Mouse (Mus musculus): ENCODE results near the gene Olfr569. TPM values are rescaled to one million over a fixed set of nuclear protein-coding genes. Genes with fewer than 3 reads are reported as not detected.

Olfr569 gene
- not detected in 2 replicates for polyA plus RNA-seq (2015; fragmentation: Nextera tagmentation; extraction: Ambion mirVana)

DNA sequence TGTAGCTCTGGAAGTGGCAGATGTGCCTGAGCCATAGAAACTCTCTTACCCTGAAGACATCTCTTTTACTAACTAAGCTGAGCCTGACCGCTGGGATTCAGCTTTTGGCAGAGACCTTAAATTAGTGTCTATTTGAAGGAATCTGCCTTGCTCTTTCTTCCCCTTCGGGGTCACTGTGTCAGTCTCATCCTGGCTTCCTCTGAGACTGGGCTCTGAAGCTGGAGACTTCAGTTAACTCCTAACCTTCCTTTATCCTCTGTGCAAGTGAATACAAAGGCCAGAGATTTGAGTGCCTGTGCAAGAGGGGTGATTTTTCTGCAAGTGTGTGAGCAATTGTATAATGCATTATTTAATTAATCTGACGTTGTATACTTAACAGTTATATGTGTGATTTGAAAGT lies at the start of gene Olfr569:
Gene Olfr569, minus strand, starts transcription at position 101 of the 400 bp plus-strand sequence.
- Histone ChIP-seq H3K9ac (no peak within 1 kb of the TSS), H3K9me3 (no peaks in the 10 kb centered on the region), H3K4me3 (no peak within 1 kb of the TSS), H3K27me3 (no peaks in the 10 kb centered on the region), H3K4me2 (no peak within 1 kb of the TSS), H3K36me3 (no peaks in the 10 kb centered on the region), H3K4me1 (no peaks in the 10 kb centered on the region), H3K27ac (no peak within 1 kb of the TSS)
- 66% methylated on average over 3 of the region's 3 CpGs for whole genome bisulfite sequencing
- ATAC-seq (ENCODE audit: insufficient number of reproducible peaks, insufficient read depth, low FRiP score, low TSS enrichment, low read depth): no peak

DNA sequence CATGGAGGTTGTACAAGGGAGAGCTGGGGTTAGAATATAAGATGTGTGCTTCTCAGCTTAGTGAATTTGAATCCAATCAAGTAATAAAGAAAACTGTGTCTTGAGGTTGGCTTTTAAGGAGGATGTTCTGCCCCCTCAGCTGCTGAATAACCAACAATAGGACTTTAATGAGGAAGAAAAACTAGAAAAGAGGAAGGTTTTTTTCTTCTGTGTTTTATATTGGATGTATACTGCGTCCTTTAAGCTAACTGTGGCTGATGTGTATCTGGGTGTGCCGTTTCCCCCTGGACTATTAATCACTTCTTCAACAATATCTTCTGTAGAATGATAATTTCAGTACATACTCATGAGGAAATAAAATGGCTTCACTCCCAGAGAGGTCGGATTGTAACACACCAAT lies 36.4 kb upstream of the Olfr569 start:
- no peak overlapping the region for H3K4me2 ChIP-seq
- no peak overlapping the region for H3K9ac ChIP-seq
- no peak overlapping the region for H3K27ac ChIP-seq
- WGBS: 64% methylated on average over 3 of the region's 3 CpGs
- H3K4me3 ChIP-seq: no peak overlapping the region
- H3K9me3 ChIP-seq: no peaks in the 10 kb centered on the region
- no peaks in the 10 kb centered on the region for H3K36me3 ChIP-seq
- no peaks in the 10 kb centered on the region for H3K4me1 ChIP-seq
- no peak for ATAC-seq (ENCODE audit: insufficient number of reproducible peaks, insufficient read depth, low FRiP score, low TSS enrichment, low read depth)
- no peaks in the 10 kb centered on the region for H3K27me3 ChIP-seq

DNA sequence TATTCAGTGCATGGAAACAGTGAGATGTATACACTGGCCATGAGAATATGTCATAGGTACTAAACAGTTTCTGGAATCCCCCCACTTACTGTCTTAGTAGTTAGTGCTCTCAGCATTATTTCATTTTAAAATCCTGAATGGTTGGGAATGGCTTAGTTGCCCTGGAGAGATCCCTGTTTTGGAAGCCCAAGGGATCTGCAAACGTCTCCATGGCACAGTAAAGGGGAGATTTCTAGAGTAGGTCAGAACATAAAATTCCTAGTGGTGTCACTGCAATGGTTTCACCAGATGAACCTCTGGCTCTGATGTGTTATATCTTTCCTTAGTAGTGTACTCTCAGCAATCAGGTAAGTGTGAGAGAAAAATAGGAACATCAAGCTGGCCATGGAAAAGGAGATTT lies 33.4 kb upstream of the Olfr569 start, which contains the start of gene Olfr572:
Gene Olfr572, plus strand, starts transcription at position 301 of the 400 bp plus-strand sequence.
- ATAC-seq (ENCODE audit: insufficient number of reproducible peaks, insufficient read depth, low FRiP score, low TSS enrichment, low read depth): no peak
- Histone ChIP-seq H3K9me3 (no peaks in the 10 kb centered on the region), H3K4me2 (no peak within 1 kb of the TSS), H3K4me1 (no peaks in the 10 kb centered on the region), H3K4me3 (no peak within 1 kb of the TSS), H3K27ac (no peak within 1 kb of the TSS), H3K9ac (no peak within 1 kb of the TSS), H3K27me3 (no peaks in the 10 kb centered on the region), H3K36me3 (no peaks in the 10 kb centered on the region)
- WGBS: 67% methylated on average over 1 of the region's 1 CpGs

DNA sequence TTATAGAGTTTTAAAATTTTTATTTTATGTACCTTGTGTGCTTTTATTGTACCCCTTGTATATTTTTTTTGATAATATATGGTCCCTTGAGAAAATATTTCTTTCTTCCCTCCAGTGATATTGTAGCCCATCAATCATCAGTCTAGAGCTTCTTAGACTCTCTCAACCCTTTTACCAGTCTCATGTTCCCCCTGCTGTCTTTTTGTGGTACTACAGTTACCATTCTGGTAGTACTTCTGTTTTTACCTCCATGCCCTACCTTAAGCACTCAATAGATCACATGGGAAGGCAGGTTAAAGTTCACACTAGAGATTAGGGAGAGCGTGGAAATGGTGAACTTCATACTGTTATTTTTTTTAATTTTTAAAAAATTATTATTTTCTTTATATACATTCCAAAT lies 28.9 kb upstream of the Olfr569 start:
- H3K4me1 ChIP-seq: no peaks in the 10 kb centered on the region
- no peaks in the 10 kb centered on the region for H3K36me3 ChIP-seq
- no peaks in the 10 kb centered on the region for H3K9me3 ChIP-seq
- H3K9ac ChIP-seq: no peak overlapping the region
- no peaks in the 10 kb centered on the region for H3K27me3 ChIP-seq
- no peak overlapping the region for H3K4me3 ChIP-seq
- ATAC-seq (ENCODE audit: insufficient number of reproducible peaks, insufficient read depth, low FRiP score, low TSS enrichment, low read depth): 0 out of 2 replicates have a peak, but pooled peaks have one; percentile 48
- WGBS: 3% methylated on average over 1 of the region's 1 CpGs
- H3K4me2 ChIP-seq: no peak overlapping the region
- no peak overlapping the region for H3K27ac ChIP-seq

DNA sequence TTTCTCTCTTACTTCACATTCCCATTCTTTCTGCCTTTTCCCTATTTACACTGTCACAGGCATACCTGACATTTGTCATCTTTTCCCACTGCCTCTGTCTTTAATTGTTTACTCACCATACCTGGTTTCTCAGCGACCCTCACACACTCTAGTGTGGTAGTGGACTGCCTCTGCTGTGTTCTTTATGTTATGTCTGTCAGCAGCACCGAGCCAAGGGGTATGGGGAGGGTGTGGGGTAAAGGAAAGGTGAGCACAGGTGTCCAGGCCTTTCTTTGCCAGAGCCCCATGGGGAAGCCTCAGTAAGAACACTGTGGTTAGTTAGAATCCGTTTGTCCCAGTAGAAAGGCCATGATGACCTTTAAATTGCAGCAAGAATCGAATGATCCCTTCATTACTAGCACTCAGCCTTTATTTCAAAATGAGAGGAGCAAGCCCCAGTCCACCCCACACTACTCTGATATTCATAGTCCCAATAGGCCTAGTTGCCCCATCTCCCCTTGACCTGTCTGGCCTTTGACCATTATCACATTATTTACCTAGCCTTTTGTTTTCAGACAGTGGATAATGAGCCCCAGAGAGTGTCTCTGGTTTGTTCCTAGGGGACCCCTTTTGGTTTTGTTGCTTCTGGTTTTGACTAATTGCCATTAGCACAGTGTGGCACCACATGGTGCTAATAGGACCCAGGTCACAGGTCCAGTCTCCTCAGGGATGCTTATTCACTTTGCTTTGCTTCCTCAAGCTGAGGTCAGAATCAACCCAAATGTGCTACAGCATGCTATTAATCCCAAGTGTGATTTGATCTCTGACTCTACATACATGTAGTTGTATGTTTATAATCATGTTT lies 26.6 kb upstream of the Olfr569 start, which contains the start of gene Olfr571:
Gene Olfr571, minus strand, starts transcription at position 505 of the 844 bp plus-strand sequence.
- 58% methylated on average over 4 of the region's 4 CpGs for WGBS
- no peaks in the 10 kb centered on the region for H3K4me1 ChIP-seq
- ATAC-seq (ENCODE audit: insufficient number of reproducible peaks, insufficient read depth, low FRiP score, low TSS enrichment, low read depth): no peak
- H3K4me2 ChIP-seq: no peak within 1 kb of the TSS
- no peak within 1 kb of the TSS for H3K27ac ChIP-seq
- no peaks in the 10 kb centered on the region for H3K36me3 ChIP-seq
- H3K27me3 ChIP-seq: no peaks in the 10 kb centered on the region
- H3K4me3 ChIP-seq: no peak within 1 kb of the TSS
- no peaks in the 10 kb centered on the region for H3K9me3 ChIP-seq
- no peak within 1 kb of the TSS for H3K9ac ChIP-seq

- H3K36me3 ChIP-seq: no peaks in the 10 kb centered on the region
- no peaks in the 10 kb centered on the region for H3K4me1 ChIP-seq
- WGBS: 56% methylated on average over 5 of the region's 5 CpGs
- no peak overlapping the region for H3K4me2 ChIP-seq
- H3K4me3 ChIP-seq: no peak overlapping the region
- no peak overlapping the region for H3K9ac ChIP-seq
- H3K9me3 ChIP-seq: no peaks in the 10 kb centered on the region
- no peak overlapping the region for H3K27ac ChIP-seq
- no peaks in the 10 kb centered on the region for H3K27me3 ChIP-seq
- no peak for ATAC-seq (ENCODE audit: insufficient number of reproducible peaks, insufficient read depth, low FRiP score, low TSS enrichment, low read depth)
Measured at GRCm38 (mm10) chr7:102916405-102916804, 25.7 kb upstream of the Olfr569 start.

- no peaks in the 10 kb centered on the region for H3K27me3 ChIP-seq
- H3K4me3 ChIP-seq: no peak overlapping the region
- H3K9ac ChIP-seq: no peak overlapping the region
- no peak for ATAC-seq (ENCODE audit: insufficient number of reproducible peaks, insufficient read depth, low FRiP score, low TSS enrichment, low read depth)
- H3K4me2 ChIP-seq: no peak overlapping the region
- no peaks in the 10 kb centered on the region for H3K4me1 ChIP-seq
- WGBS: 27% methylated on average over 1 of the region's 1 CpGs
- no peaks in the 10 kb centered on the region for H3K9me3 ChIP-seq
- H3K36me3 ChIP-seq: no peaks in the 10 kb centered on the region
- H3K27ac ChIP-seq: no peak overlapping the region
Measured at GRCm38 (mm10) chr7:102915261-102915660, 24.6 kb upstream of the Olfr569 start.

DNA sequence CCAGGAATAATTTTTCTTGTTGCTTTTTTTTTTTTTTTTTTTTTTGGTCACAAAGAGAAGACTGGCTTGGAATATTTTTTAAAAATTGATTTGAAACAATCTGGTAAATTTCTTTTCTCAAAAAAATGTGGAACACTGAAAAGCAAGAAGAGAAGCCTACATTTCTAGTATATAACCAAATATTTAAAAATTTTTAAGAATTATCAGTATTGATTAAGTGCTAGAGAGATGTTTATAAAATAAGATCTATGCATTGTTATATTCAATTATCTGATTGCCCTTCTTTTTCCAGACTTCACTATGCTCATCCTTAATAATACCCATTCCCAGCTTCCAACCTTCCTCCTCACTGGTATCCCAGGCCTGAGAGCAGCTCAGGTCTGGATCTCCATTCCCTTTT lies 13.9 kb downstream of the Olfr569 start, which contains the start of gene Olfr568:
Gene Olfr568, plus strand, starts transcription at position 301 of the 400 bp plus-strand sequence.
- ATAC-seq (ENCODE audit: insufficient number of reproducible peaks, insufficient read depth, low FRiP score, low TSS enrichment, low read depth): no peak
- H3K27me3 ChIP-seq: no peaks in the 10 kb centered on the region
- no peaks in the 10 kb centered on the region for H3K4me1 ChIP-seq
- no peak within 1 kb of the TSS for H3K4me2 ChIP-seq
- no peak within 1 kb of the TSS for H3K27ac ChIP-seq
- no peak within 1 kb of the TSS for H3K9ac ChIP-seq
- H3K36me3 ChIP-seq: no peaks in the 10 kb centered on the region
- H3K9me3 ChIP-seq: no peaks in the 10 kb centered on the region
- no peak within 1 kb of the TSS for H3K4me3 ChIP-seq

- WGBS: 89% methylated on average over 1 of the region's 1 CpGs
- H3K4me1 ChIP-seq: no peaks in the 10 kb centered on the region
- H3K4me3 ChIP-seq: no peak within 1 kb of the TSS
- no peaks in the 10 kb centered on the region for H3K27me3 ChIP-seq
- no peak within 1 kb of the TSS for H3K27ac ChIP-seq
- no peak within 1 kb of the TSS for H3K9ac ChIP-seq
- ATAC-seq (ENCODE audit: insufficient number of reproducible peaks, insufficient read depth, low FRiP score, low TSS enrichment, low read depth): no peak
- H3K4me2 ChIP-seq: no peak within 1 kb of the TSS
- H3K9me3 ChIP-seq: no peaks in the 10 kb centered on the region
- no peaks in the 10 kb centered on the region for H3K36me3 ChIP-seq
Measured at GRCm38 (mm10) chr7:102858665-102859064, 32.0 kb downstream of the Olfr569 start, which contains the start of gene Olfr566. Gene Olfr566 (minus strand): TSS chr7:102858765.

- no peaks in the 10 kb centered on the region for H3K27me3 ChIP-seq
- H3K4me1 ChIP-seq: no peaks in the 10 kb centered on the region
- no peak overlapping the region for H3K4me2 ChIP-seq
- no peaks in the 10 kb centered on the region for H3K9me3 ChIP-seq
- H3K4me3 ChIP-seq: no peak overlapping the region
- H3K36me3 ChIP-seq: no peaks in the 10 kb centered on the region
- no peak overlapping the region for H3K9ac ChIP-seq
- H3K27ac ChIP-seq: no peak overlapping the region
- no peak for ATAC-seq (ENCODE audit: insufficient number of reproducible peaks, insufficient read depth, low FRiP score, low TSS enrichment, low read depth)
Measured at GRCm38 (mm10) chr7:102855807-102856206, 34.9 kb downstream of the Olfr569 start.
